Mouse (Mus musculus) cortical plate, adult 2 months (tissue): ENCODE measurements around the gene Tmed1. TPM values are rescaled to one million over a fixed set of nuclear protein-coding genes. Genes with fewer than 3 reads are reported as not detected.
"Not testable (repeated sequence)": the region's sequence is repeated elsewhere in the genome, so short reads cannot be mapped to it uniquely, and the experiment has no call there.

Experiments
- H3K27ac ChIP-seq: fragments of 200-500 bp; 2 replicates; pipeline ENCODE4 v1.5.1; 2012; ENCODE audit warnings: low read length, control low read depth, inconsistent platforms; ENCODE audit not compliant: insufficient read depth
- H3K4me1 ChIP-seq: fragments of 200-500 bp; 2 replicates; pipeline ENCODE4 v1.6.1; 2011; ENCODE audit warnings: low read length; ENCODE audit not compliant: control insufficient read depth, insufficient read depth
- H3K4me3 ChIP-seq: fragments of 200-500 bp; 2 replicates; pipeline ENCODE4 v1.5.1; 2011; ENCODE audit warnings: mild to moderate bottlenecking, low read length, control low read depth; ENCODE audit not compliant: insufficient read depth
- CTCF ChIP-seq: fragments of 200-500 bp; IDR thresholded peaks from 2 replicates; pipeline ENCODE4 v1.5.1; 2011; ENCODE audit warnings: mild to moderate bottlenecking, control low read depth, low read length; ENCODE audit not compliant: insufficient read depth; ENCODE audit errors: extremely low read depth
- POLR2A ChIP-seq: fragments of 200-500 bp; IDR thresholded peaks from 2 replicates; pipeline ENCODE4 v1.6.1; 2011; ENCODE audit warnings: mild to moderate bottlenecking, low read length, control low read depth; ENCODE audit not compliant: insufficient read depth; ENCODE audit errors: extremely low read depth
- polyA plus RNA-seq: library from polyadenylated mRNA; depleted of rRNA; stranded (reverse); fragments of >200 nt; gene quantifications from 2 replicates; pipeline ENCODE4 v1.2.3, GENCODE M21; 2012

Tmed1 gene
- polyA plus RNA-seq, 1 experiment = 25.0 TPM

- Histone ChIP-seq H3K4me3 (no peak overlapping the region), H3K4me1 (no peaks in the 10 kb centered on the region)
- TF ChIP-seq CTCF (no peak), POLR2A (no peak)
These were observed 4.3 kb downstream of the Tmed1 start for GRCm38 (mm10) chr9:21505767-21506166.

GRCm38 (mm10) chr9:21503352-21503751, 6.7 kb downstream of the Tmed1 start:
- TF ChIP-seq CTCF (no peak), POLR2A (no peak)
- Histone ChIP-seq H3K4me3 (no peak overlapping the region), H3K4me1 (no peaks in the 10 kb centered on the region), H3K27ac (no peak overlapping the region)

More at GRCm38 (mm10) chr9:21505767-21506166, 4.3 kb downstream of the Tmed1 start:
- no peak overlapping the region for H3K27ac ChIP-seq

GRCm38 (mm10) chr9:21498284-21498902, 11.7 kb downstream of the Tmed1 start:
- Histone ChIP-seq H3K27ac (no peak overlapping the region), H3K4me3 (no peak overlapping the region), H3K4me1 (peaks cover 7% of the 10 kb centered on the region; the same call in 1 of the 2 replicates)
- no peak for TF ChIP-seq CTCF
- TF ChIP-seq POLR2A = no peak

- TF ChIP-seq CTCF (no peak), POLR2A (no peak)
- Histone ChIP-seq H3K4me1 (peaks cover 7% of the 10 kb centered on the region; the same call in 1 of the 2 replicates), H3K27ac (no peak overlapping the region), H3K4me3 (no peak overlapping the region)
These were observed 12.4 kb downstream of the Tmed1 start for GRCm38 (mm10) chr9:21497664-21498063.

GRCm38 (mm10) chr9:21497050-21497542, 13.0 kb downstream of the Tmed1 start:
- Histone ChIP-seq H3K27ac (no peak overlapping the region), H3K4me3 (no peak overlapping the region), H3K4me1 (peaks cover 7% of the 10 kb centered on the region; the same call in 1 of the 2 replicates)
- TF ChIP-seq POLR2A (no peak), CTCF (no peak)

- H3K27ac ChIP-seq = no peak overlapping the region
These were observed 13.6 kb downstream of the Tmed1 start for GRCm38 (mm10) chr9:21496308-21497049.

GRCm38 (mm10) chr9:21494726-21495125, 15.3 kb downstream of the Tmed1 start:
- peaks cover 7% of the 10 kb centered on the region; the same call in 1 of the 2 replicates for H3K4me1 ChIP-seq
- no peak overlapping the region for H3K4me3 ChIP-seq
- H3K27ac ChIP-seq = no peak overlapping the region
- TF ChIP-seq POLR2A (no peak), CTCF (no peak)

More at GRCm38 (mm10) chr9:21496308-21497049, 13.6 kb downstream of the Tmed1 start:
- TF ChIP-seq POLR2A = no peak
- no peak for TF ChIP-seq CTCF
- peaks cover 7% of the 10 kb centered on the region; the same call in 1 of the 2 replicates for H3K4me1 ChIP-seq
- H3K4me3 ChIP-seq = no peak overlapping the region

- H3K27ac ChIP-seq = no peak overlapping the region
These were observed 16.1 kb downstream of the Tmed1 start for GRCm38 (mm10) chr9:21493907-21494306.

GRCm38 (mm10) chr9:21490696-21491095, 19.4 kb downstream of the Tmed1 start:
- H3K4me3 ChIP-seq = no peak overlapping the region
- TF ChIP-seq POLR2A (no peak), CTCF (no peak)
- no peak overlapping the region for H3K27ac ChIP-seq
- H3K4me1 ChIP-seq = peaks cover 7% of the 10 kb centered on the region; the same call in 1 of the 2 replicates

More at GRCm38 (mm10) chr9:21493907-21494306, 16.1 kb downstream of the Tmed1 start:
- no peak overlapping the region for H3K4me3 ChIP-seq
- peaks cover 7% of the 10 kb centered on the region; the same call in 1 of the 2 replicates for H3K4me1 ChIP-seq
- no peak for TF ChIP-seq POLR2A
- TF ChIP-seq CTCF = no peak

GRCm38 (mm10) chr9:21488246-21488645, 21.8 kb downstream of the Tmed1 start:
- not testable (repeated sequence) for H3K4me3 ChIP-seq, H3K27ac ChIP-seq, H3K4me1 ChIP-seq
